Mouse (Mus musculus) heart, embryonic 11.5 days (tissue): ENCODE measurements around the gene BC030867. TPM values are rescaled to one million over a fixed set of nuclear protein-coding genes. Genes with fewer than 3 reads are reported as not detected.
A peak's percentile ranks its signal among the peaks of the same experiment; 100 is the strongest.
"Not testable (repeated sequence)": the region's sequence is repeated elsewhere in the genome, so short reads cannot be mapped to it uniquely, and the experiment has no call there.

ENCODE experiments used
- ATAC-seq: fragments of 200-750 bp; cut with Nextera tagmentation; replicated peaks from 2 replicates; pipeline ENCODE4 v1.8.0; 2017; ENCODE audit warnings: moderate library complexity; ENCODE audit not compliant: insufficient number of reproducible peaks, low FRiP score, low TSS enrichment
- H3K27ac ChIP-seq: fragments of 300-500 bp; sonication (generic); 2 replicates; pipeline ENCODE4 v1.5.1; 2014; ENCODE audit warnings: mild to moderate bottlenecking, low read depth, low read length
- H3K27me3 ChIP-seq: fragments of 300-500 bp; sonication (generic); 2 replicates; pipeline ENCODE4 v1.6.1; 2014; ENCODE audit warnings: mild to moderate bottlenecking, low read length, mixed read lengths; ENCODE audit not compliant: control insufficient read depth, insufficient read depth
- H3K36me3 ChIP-seq: fragments of 300-500 bp; sonication (generic); 2 replicates; pipeline ENCODE4 v1.6.1; 2014; ENCODE audit warnings: mild to moderate bottlenecking, low read length, moderate library complexity, mixed read lengths; ENCODE audit not compliant: control insufficient read depth, insufficient read depth
- H3K4me1 ChIP-seq: fragments of 300-500 bp; sonication (generic); 2 replicates; pipeline ENCODE4 v1.6.1; 2014; ENCODE audit warnings: low read length; ENCODE audit not compliant: control insufficient read depth, insufficient read depth
- H3K4me2 ChIP-seq: fragments of 300-500 bp; sonication (generic); 2 replicates; pipeline ENCODE4 v1.6.1; 2014; ENCODE audit warnings: mild to moderate bottlenecking, moderate library complexity
- H3K4me3 ChIP-seq: fragments of 300-500 bp; sonication (generic); 2 replicates; pipeline ENCODE4 v1.5.1; 2014; ENCODE audit warnings: low read depth, low read length
- H3K9ac ChIP-seq: fragments of 300-500 bp; sonication (generic); 2 replicates; pipeline ENCODE4 v1.6.1; 2014; ENCODE audit warnings: mild to moderate bottlenecking, low read depth, low read length, moderate library complexity
- H3K9me3 ChIP-seq: fragments of 300-500 bp; sonication (generic); replicated peaks from 2 replicates; pipeline ENCODE4 v1.6.1; 2016; ENCODE audit warnings: low read length; ENCODE audit not compliant: control insufficient read depth
- WGBS: fragments of 180-500 bp; shearing (Covaris S2); extraction: QIAGEN DNeasy Blood & Tissue Kit; methylation state at CpG from one replicate; pipeline ENCODE4 v1.1.7; 2014; ENCODE audit not compliant: insufficient replicate concordance; 5-methylcytosine and 5-hydroxymethylcytosine counted together
- polyA plus RNA-seq: library from polyadenylated mRNA; unstranded; fragments of >200 nt; fragmentation: Nextera tagmentation; extraction: Ambion mirVana; gene quantifications from 2 replicates; pipeline ENCODE4 v1.2.1, GENCODE M21; 2014

BC030867 gene
- polyA plus RNA-seq, 1 experiment from 2014 or later = 13.2 TPM

DNA sequence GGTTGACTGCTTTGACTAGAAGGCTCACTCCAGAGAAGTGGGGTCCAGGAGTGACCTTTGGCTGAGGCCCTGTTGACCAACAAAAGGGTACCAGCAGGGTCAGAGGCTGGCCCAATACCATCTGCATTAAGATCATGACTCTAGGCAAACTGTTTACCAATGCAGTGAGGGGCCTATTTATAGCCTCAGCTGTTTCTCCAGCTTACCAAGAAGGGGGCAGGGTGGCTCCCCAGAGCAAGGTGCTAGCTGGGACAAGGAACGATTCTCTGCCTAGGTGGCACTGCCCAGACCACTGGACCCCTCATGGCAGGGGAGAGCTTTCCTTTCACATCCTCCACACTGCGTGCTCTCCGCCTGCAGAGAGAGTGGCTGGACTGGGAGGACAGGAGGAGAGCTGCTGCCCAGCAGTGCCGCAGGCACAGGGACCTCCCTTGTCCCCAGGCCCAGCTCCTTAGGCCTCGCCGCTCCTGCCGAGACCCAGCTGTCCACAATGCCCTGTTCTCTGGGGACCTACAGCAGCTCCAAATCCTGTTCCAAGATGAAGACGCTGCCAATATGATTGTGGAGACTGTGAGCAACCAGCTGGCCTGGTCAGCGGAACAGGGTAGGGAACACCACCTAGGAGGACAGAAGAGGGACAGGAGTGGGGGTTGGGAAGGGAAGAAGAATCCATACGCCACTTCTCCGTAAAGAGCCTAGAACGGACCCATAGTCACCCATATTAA lies 20.0 kb downstream of the BC030867 start, which contains the start of gene Asb16:
Gene Asb16, plus strand, starts transcription at position 224 of the 725 bp plus-strand sequence.
- ATAC-seq = no peak
- no peaks in the 10 kb centered on the region for H3K27me3 ChIP-seq
- peak within 1 kb of the TSS; percentile 42; the same call in 1 of the 2 replicates for H3K4me2 ChIP-seq
- H3K4me1 ChIP-seq = peaks cover 3% of the 10 kb centered on the region; the same call in 1 of the 2 replicates
- no peak within 1 kb of the TSS for H3K4me3 ChIP-seq
- no peak within 1 kb of the TSS for H3K27ac ChIP-seq
- H3K9me3 ChIP-seq = no peaks in the 10 kb centered on the region
- WGBS = 86% methylated on average over 12 of the region's 12 CpGs
- no peaks in the 10 kb centered on the region for H3K36me3 ChIP-seq
- H3K9ac ChIP-seq = no peak within 1 kb of the TSS

DNA sequence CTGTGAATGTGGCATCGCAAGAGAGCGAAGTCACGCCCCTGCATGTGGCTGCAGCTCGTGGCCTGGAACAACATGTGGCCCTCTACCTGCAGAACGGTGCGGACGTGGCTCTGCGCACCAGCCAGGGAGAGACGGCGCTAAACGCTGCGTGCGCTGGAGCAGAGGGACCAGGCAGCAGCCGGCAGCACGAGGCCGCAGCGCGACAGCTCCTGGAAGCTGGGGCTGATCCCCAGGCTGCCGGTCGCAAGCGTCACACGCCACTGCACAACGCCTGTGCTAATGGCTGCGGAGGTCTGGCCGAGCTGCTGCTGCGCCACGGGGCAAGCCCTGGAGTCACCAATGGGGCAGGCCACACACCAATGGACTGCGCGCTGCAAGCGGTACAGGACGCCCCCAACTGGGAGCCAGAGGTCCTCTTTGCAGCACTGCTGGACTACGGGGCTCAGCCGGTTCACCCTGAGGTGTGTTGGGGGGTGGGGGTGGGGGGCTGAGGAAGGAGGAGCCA lies 27.8 kb downstream of the BC030867 start:
- peaks cover 5% of the 10 kb centered on the region; the same call in 1 of the 2 replicates for H3K27me3 ChIP-seq
- ATAC-seq = no peak; the same call in 1 of the 2 replicates
- 2% methylated on average over 33 of the region's 33 CpGs for WGBS
- no peaks in the 10 kb centered on the region for H3K4me1 ChIP-seq
- H3K36me3 ChIP-seq = no peaks in the 10 kb centered on the region
- H3K27ac ChIP-seq = no peak overlapping the region
- H3K4me3 ChIP-seq = peak overlapping the region; percentile 39
- H3K4me2 ChIP-seq = peak overlapping the region; percentile 76
- H3K9ac ChIP-seq = peak overlapping the region; percentile 70
- no peaks in the 10 kb centered on the region for H3K9me3 ChIP-seq

DNA sequence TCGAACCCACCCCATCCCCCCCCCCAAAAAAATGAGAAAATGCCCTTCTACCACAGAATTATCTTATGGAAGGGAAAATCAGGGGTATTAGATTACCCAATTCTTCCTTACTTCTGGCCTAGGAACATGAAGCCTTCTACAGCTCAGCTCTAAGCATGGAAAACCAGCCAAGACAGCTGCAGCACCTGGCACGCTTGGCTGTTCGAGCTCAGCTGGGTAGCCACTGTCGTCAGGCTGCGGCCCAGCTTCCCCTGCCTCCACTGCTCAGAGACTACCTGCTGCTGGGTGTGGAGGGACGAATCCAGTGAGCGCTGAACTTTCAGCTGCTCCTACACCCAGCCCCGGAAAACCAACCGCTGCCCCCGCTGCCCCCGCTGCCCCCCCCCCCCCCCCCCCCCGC lies 29.1 kb downstream of the BC030867 start:
- Histone ChIP-seq H3K4me1 (no peaks in the 10 kb centered on the region), H3K27me3 (peaks cover 5% of the 10 kb centered on the region; the same call in 1 of the 2 replicates), H3K9me3 (no peaks in the 10 kb centered on the region), H3K36me3 (no peaks in the 10 kb centered on the region), H3K4me3 (no peak overlapping the region), H3K9ac (no peak overlapping the region), H3K27ac (no peak overlapping the region), H3K4me2 (no peak overlapping the region)
- no peak for ATAC-seq
- 77% methylated on average over 8 of the region's 12 CpGs for WGBS

DNA sequence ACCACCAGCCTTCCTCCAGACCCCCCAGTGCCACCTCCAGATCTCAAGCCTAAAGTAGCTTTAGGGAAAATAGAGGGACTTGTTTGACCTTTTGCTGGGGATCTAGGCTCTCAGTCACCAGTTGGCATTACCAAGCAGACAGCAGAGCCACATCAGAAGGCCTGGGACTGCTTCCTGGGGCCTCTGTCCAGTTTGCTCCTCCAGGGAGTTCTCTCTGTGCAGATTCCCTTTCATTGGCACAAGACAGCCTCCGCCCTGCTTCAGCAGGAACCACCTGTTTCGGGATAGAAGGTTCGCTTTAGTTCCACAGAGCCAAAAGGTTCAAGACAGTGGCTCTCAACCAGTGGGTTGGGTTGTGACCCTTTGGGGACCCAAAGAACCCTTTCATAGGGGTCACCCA lies 30.9 kb downstream of the BC030867 start:
- no peak for ATAC-seq
- no peak overlapping the region for H3K9ac ChIP-seq
- H3K4me2 ChIP-seq = no peak overlapping the region
- 82% methylated on average over 3 of the region's 3 CpGs for WGBS
- H3K36me3 ChIP-seq = no peaks in the 10 kb centered on the region
- peaks cover 5% of the 10 kb centered on the region; the same call in 1 of the 2 replicates for H3K27me3 ChIP-seq
- H3K9me3 ChIP-seq = no peaks in the 10 kb centered on the region
- no peak overlapping the region for H3K27ac ChIP-seq
- H3K4me3 ChIP-seq = no peak overlapping the region
- H3K4me1 ChIP-seq = no peaks in the 10 kb centered on the region

DNA sequence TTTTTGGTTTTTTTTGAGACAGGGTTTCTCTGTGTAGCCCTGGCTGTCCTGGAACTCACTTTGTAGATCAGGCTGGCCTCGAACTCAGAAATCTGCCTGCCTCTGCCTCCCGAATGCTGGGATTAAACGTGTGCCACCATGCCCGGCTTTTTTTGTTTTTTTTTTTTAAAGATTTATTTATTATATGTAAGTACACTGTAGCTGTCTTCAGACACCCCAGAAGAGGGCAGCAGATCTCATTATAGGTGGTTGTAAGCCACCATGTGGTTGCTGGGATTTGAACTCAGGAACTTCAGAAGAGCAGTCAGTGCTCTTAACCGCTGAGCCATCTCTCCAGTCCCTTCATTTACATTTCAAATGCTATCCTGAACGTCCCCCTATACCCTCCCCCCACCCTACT lies 31.6 kb downstream of the BC030867 start:
- not testable (repeated sequence) for H3K9me3 ChIP-seq, H3K36me3 ChIP-seq, H3K9ac ChIP-seq, H3K4me2 ChIP-seq, H3K4me1 ChIP-seq, H3K27me3 ChIP-seq, ATAC-seq, H3K4me3 ChIP-seq, H3K27ac ChIP-seq
- 66% methylated on average over 6 of the region's 6 CpGs for WGBS

DNA sequence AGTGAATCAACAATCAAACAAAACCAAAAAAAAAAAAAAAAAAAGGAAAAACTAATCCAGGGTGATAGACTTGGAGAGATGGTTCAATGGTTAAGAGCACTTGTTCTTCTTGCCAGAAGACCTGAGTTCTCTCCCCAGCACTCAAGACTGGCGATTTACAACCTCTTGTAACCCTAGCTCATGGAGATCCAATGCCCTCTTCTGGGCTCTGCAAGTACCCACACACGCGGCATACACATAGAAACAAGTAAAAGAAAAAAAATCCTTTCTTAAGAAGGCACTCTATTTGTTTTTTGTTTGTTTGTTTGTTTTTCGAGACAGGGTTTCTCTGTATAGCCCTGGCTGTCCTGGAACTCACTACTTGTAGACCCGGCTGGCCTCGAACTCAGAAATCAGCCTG lies 35.2 kb downstream of the BC030867 start:
- Histone ChIP-seq H3K4me3 (peak overlapping the region; percentile 82; the same call in 1 of the 2 replicates), H3K4me1 (peaks cover 7% of the 10 kb centered on the region), H3K27ac (no peak overlapping the region), H3K27me3 (no peaks in the 10 kb centered on the region), H3K9ac (no peak overlapping the region), H3K9me3 (no peaks in the 10 kb centered on the region), H3K4me2 (peak overlapping the region; percentile 75), H3K36me3 (peaks cover 7% of the 10 kb centered on the region; the same call in 1 of the 2 replicates)
- WGBS = 79% methylated on average over 6 of the region's 6 CpGs
- no peak for ATAC-seq

DNA sequence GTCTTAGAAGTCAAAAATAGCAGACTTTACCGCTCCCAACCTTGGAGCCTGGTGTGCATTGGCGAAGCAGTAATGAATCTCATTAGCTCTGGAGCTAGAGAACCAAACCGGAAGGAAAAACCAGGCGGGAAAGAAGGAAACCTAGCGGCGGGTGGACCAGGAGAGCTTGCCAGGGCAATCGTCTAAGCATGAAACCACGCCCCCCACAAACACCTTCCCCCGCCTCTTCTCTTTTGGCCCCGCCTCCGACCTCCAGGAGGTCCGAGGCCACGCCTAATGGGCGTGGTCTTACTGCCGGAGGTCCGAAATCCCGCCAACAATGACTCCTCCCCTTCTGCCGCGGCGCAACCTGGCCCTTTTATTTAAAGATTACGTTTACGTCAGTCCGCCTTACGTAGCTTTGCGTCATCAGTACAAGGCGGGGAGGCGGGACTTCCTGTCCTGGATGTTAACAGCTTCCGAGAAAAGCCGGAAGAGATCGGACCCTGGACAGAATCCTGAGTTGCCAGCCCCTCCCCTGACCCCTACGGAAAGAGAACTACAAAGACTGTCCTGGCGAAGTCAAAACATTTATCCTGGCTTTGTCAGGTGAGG lies 35.9 kb downstream of the BC030867 start, which contains the start of gene Tmub2:
Gene Tmub2, plus strand, starts transcription at position 431 of the 594 bp plus-strand sequence.
- H3K9me3 ChIP-seq = no peaks in the 10 kb centered on the region
- peaks cover 7% of the 10 kb centered on the region for H3K4me1 ChIP-seq
- peak within 1 kb of the TSS; percentile 91 for H3K9ac ChIP-seq
- H3K36me3 ChIP-seq = peaks cover 9% of the 10 kb centered on the region; the same call in 1 of the 2 replicates
- peak within 1 kb of the TSS; percentile 75 for H3K4me2 ChIP-seq
- peak within 1 kb of the TSS; percentile 81 for H3K27ac ChIP-seq
- no peaks in the 10 kb centered on the region for H3K27me3 ChIP-seq
- under 1% methylated on average over 32 of the region's 32 CpGs for WGBS
- ATAC-seq = peak; percentile 89
- H3K4me3 ChIP-seq = peak within 1 kb of the TSS; percentile 82

DNA sequence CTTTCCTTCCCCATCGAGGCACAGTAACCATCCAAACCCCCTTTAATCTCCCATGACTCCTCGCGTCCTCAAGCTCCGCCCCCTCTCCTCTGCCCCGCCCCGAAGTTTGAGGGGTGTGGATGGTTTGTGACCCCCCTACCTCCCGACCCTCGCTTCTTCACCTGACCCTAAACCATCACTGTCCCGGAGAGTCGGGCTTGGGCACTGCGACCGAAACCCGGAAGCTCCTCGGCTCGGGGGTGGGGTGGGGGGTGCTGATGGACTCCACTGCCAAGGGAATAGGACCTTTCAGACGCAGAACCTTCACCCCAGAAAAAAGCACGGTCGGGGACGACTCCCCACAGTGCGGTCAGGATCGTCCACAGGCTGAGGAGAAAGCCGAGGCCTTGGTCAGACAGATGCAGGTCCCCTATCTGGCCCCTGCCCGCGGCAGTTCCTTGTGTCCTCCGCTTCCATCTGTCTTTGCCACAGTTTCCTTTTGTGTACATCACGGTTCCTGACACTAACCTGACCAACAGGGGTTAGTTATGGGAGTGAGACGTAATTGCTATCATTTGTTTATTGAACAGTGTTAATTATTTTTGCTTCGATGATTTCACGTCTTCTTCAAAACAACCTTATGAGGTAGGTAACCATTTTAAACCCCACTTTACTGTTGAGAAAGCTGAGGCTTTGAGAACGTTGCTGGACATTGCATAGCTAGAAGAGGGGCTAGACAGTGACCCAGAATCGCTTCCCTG lies 36.6 kb downstream of the BC030867 start:
- Histone ChIP-seq H3K9ac (peak overlapping the region; percentile 91), H3K4me2 (peak overlapping the region; percentile 75), H3K36me3 (peaks cover 10% of the 10 kb centered on the region; the same call in 1 of the 2 replicates), H3K4me1 (peaks cover 7% of the 10 kb centered on the region), H3K27ac (peak overlapping the region; percentile 81), H3K4me3 (peak overlapping the region; percentile 82), H3K27me3 (no peaks in the 10 kb centered on the region), H3K9me3 (no peaks in the 10 kb centered on the region)
- ATAC-seq = peak; percentile 60
- WGBS = 4% methylated on average over 31 of the region's 31 CpGs
